Mouse (Mus musculus): ENCODE results near the gene Gm14403.
"Not testable (repeated sequence)": the region's sequence is repeated elsewhere in the genome, so short reads cannot be mapped to it uniquely, and the experiment has no call there.

Gm14403 gene

DNA sequence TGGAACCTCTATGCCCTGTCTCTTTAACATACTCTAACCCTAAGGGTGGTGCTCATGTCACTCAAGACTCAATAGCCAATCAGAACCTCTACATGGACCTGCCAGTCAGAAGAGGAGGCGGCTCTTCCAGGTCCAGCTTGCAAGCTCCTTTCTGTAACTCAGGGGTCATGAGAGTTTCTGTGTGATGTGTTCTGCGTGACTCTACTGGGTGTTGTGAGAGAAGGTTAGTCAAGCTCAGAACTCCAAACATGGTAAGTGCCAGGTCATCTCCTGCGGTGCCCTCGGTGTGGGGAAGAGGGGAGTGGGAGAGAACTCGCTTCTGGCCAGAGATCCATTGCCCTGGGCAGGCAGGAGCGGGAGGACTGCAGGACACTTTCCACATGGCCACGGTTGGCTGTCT is at the start of gene Gm14403:
Gm14403 (plus strand) TSS at position 149 of the 400 bp plus-strand sequence.
- peak; percentile 19 for DNase-seq (ENCODE audit: low spot score)

DNA sequence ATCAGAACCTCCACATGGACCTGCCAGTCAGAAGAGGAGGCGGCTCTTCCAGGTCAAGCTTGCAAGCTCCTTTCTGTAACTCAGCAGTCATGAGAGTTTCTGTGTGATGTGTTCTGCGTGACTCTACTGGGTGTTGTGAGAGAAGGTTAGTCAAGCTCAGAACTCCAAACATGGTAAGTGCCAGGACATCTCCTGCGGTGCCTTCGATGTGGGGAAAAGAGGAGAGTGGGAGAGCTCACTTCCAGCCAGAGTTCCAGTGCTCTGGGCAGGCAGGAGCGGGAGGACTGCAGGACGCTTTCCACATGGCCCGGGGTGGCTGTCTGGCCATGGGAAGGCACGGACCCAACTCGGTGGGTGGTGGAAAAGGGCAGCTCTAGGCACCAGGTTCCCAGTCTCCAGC is 33.3 kb upstream of the Gm14403 start, which contains the start of gene Zfp970:
Zfp970 (plus strand) TSS at position 58 of the 400 bp plus-strand sequence.
- DNase-seq (ENCODE audit: low spot score) = peak; percentile 4

DNA sequence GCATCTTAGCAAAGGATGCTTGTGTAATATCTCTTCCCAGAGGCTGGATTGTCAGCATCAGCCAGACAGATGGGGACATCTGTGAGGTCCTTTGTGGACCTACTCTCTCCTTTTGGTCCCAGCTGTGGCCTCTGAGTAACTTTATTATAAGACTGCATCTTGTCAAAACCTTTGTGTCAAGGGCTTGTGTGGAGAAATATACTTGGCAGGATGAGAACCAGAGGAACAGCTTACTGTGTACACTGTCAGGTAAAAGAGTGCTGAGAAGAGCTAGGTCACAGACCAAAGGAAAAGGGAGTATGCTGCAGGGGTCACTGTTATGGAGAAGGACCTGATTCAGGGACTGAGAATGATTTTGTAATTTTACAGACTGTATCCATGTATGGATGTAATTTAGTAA is 29.8 kb upstream of the Gm14403 start:
- DNase-seq (ENCODE audit: low spot score) = not testable (repeated sequence)

DNA sequence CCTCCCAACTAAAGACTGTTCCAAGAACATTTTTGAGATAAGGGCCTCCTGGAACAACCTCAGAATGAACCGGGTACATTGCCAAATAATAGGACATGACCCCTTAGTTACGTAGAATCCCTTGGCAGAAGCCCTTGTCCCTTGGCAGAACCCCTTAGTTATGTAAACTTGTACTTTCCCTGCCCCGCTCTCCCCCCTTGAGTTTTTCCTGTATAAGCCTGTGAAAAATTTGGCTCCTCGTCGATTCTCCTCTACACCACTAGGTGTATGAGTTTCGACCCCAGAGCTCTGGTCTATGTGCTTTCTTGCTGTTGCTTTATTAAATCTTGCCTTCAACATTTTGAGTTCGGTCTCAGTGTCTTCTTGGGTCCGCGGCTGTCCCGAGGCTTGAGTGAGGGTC is 25.8 kb upstream of the Gm14403 start:
- DNase-seq (ENCODE audit: low spot score) = not testable (repeated sequence)

DNA sequence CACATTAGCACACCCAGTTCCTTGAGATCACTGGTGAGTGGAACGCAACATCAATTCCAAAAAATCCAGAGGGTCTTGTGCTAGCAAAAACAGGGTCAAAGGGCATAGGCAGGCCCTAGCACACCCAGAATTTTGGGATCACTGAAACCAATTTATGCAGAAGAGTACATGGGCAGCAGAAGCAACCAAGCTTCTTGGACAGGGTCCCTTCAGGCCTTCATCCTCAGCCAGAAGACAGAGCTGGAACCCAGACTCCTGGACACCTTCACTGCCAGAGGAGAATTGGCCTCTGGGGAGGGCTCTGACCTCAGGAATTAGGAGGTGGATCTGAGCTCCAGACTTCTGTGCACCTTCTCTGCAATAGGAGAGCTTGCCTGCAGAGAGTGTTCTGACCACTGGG is 16.0 kb upstream of the Gm14403 start:
- DNase-seq (ENCODE audit: low spot score) = not testable (repeated sequence)

DNA sequence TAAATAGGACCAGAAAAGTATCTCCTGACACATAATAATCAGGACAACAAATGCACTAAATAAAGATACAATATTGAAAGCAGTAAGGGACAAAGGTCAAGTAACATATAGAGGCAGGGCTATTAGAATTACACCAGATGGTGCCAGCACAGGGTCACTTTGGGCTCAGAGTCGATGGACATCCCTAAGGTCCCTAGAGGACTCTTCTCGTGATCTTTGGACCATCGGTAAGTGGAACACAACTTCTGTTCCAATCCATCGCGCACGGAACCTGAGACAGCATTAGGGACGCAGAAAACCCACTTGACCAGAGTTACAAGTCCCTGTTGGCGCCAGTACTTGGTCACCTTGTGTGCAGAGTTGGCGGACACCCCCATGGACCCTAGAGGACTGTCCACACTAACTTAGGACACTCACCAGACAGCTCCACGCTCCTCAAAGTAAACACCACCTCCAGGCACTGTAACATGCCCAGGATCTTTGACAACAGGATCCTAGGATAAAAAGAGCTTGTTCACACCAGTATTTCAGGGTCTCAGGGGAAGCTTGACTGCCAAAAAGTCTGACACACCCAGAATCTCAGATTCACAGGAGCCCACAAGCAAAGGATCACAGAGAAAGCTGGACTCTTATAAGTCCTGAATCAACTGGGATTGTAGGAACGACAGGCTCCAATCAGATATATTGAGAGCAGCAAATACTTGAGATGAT is 14.6 kb upstream of the Gm14403 start:
- DNase-seq (ENCODE audit: low spot score) = not testable (repeated sequence)

DNA sequence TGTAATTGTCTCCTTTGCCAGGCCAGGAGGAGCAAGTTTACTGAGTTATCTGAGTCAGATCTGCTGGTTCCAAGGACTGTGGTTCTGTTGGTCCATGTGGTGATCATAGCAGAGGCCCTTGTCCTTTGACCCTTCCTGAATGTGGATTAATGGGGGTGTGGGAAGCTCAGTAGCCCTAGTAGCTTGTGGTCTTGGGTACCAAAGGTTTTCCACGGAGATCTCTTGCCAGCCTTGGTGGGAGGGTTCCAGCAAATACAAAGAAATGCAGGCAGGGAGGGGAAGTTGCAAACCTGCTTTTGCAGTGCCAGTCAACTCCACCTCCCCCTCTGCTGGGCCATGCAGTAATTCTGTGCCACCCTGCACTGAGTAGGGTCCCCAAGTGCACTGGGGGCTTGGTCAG is 1.2 kb downstream of the Gm14403 start:
- DNase-seq (ENCODE audit: low spot score) = not testable (repeated sequence)

DNA sequence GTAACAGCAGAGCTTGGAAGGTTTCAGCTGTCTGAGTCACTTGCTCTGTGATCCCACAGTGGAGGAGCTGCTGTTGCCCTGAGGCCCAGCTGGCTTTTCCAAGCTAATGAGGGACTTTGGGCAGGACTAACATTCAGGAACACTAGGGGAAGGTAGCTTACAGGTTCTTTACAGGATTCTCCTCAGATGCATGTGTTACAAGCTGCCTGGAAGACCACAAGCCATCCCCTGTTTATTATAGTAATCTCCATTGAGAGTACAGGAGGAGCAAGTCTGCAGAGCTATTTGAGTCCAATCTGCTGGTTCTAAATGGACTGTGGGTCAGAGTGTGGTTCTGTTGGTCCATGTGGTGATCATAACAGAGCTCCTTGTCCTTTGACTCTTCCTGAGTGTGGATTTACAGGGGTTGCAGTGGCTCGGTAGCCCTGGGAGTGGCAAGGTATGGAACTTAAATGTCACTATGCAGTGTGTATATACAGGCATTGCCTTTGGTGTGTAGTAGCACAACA is 7.2 kb downstream of the Gm14403 start:
- not testable (repeated sequence) for DNase-seq (ENCODE audit: low spot score)

DNA sequence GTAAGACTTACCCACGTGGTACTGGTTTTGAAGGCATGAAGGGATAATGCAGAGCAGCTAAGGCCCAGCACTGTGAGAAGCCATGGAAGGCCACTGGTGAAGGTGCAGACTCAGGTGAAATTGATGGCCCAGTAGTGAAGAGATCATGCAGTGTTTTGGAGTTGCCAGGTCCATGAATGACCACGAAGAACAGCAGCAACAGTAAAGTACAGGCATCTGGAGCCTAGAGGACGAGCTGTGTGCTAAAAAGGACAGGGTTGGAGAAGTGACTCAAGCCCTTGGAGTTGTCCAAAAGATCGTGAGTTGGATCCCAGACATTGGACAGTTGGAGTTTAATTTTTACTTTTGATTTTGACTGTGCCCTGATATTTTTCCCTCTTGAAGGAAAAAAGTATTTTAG is 13.4 kb downstream of the Gm14403 start:
- not testable (repeated sequence) for DNase-seq (ENCODE audit: low spot score)

DNA sequence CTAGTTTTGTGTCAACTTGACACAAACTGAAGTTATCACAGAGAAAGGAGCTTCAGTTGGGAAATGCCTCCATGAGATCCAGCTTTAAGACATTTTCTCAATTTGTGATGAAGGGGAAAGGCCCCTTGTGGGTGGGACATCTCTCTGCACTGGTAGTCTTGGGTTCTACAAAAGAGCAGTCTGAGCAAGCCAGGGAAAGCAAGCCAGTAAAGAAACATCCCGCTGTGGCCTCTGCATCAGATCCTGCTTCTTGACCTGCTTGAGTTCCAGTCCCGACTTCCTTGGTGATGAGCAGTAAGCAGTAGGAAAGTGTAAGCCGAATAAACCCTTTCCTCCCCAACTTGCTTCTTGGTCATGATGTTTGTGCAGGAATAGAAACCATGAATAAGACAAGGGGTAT is 14.0 kb downstream of the Gm14403 start:
- not testable (repeated sequence) for DNase-seq (ENCODE audit: low spot score)

DNA sequence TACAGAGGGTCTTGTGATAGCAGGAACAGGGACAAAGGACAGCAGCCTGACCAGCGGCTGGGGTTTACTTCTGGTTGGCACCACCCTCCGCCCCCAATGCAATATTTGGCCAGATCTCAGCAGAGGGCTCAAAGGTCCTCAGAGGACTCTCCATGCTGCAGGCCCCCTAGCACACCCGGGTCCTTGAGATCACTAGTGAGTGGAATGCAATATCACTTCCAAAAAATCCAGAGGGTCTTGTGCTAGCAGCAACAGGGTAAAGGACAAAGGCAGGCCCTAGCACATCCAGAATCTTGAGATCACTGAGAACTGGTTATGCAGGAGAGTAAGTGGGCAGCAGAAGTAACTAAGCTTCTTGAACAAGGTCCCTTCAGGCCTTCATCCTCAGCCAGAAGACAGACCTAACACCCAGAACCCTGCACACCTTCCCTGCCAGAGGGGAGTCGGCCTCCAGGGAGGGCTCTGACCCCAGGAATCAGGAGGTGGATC is 16.0 kb downstream of the Gm14403 start:
- not testable (repeated sequence) for DNase-seq (ENCODE audit: low spot score)

DNA sequence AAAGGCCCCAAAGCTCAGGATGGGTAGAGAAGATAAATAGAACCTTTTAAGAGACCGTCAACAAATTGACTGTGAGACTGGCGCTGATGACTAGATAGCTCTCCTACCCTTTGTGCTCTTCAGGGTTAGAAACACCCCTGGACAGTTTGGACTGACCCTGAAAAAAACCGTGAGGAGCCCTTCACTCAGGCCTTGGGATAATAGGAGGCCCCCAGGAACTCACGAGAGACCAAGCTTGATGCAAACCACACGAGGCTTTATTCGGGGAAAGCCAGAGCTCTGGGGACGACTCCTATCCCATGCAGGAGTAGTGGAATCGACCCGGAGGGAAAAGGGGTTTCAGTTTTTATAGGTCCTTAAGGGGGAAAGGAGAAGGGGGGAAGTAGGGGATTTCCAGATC is 19.7 kb downstream of the Gm14403 start:
- not testable (repeated sequence) for DNase-seq (ENCODE audit: low spot score)

DNA sequence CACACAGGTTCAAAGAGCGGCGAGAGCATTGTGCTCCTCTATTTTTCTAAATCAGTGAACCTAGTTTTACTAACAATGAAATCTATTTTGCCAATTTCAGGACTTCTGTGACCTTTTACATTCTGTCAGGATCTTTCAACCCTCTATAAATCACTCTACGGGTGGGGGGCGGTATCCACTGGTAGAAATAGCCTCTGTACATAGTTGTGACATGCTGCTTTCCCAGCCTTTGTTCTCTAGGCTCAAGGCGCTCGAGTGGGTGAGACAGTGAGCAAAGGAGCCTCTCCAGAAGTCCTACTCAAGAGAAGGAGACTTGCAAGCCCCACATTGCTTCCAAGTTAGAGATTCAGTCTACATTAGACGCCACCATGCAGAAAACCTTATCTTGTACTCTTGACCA is 20.3 kb downstream of the Gm14403 start:
- DNase-seq (ENCODE audit: low spot score) = not testable (repeated sequence)

DNA sequence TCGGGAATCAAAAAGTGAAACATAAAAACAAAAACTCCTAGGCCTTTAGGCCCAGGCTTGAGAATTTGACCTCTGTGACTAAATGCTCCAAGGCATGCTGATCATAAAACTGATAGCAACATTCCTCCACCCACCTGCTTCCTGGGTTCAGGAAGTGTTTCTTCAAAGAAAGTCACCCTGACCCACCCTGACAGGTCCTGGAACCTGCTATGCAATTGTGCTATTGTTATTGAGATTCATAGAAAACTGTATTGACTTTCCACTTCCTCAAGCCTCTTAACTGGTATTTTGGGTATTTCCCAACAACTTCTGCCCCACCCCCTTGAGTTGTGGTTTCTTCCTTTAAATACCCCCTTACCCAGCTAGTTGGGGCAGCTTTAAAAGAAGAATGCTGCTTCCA is 20.9 kb downstream of the Gm14403 start:
- not testable (repeated sequence) for DNase-seq (ENCODE audit: low spot score)

DNA sequence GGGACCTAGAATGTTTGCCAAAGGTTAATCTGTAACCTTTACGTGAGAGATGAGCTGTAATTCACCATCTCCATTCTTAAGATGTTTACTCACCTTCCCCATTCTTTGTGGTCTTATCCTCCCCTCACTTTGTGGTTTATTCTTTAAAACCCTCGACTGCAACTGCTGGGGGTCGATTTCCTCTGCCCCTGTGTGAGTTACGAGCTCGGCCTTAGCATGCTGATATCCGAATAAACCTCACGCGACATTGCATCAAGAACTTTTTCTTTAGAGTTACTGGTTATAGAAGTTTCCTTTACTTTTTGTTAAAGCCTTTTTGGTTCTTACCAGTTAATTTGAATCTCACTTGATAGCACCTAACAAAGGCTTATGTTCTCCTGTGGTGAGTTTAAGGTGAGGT is 22.0 kb downstream of the Gm14403 start:
- DNase-seq (ENCODE audit: low spot score) = no peak

DNA sequence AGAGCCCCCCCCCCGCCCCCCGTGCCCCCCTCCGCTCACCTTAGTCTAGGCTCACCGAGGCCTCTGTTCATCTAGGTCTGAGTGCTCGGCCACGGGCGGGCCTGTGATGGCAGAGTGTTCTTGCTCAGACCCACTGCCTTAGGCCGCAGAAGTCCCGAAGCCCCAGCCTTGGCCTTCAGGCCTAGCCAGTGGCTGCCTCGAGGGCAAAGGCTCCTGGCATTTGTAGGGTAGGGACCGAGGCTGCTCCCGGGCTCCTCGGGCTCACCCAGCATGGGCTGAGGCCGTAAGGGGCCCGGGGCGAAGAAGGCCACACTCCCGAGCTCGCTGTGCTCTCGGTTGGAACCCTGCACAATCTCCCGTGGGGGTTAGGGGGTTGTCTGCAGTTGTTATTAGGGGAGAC is 25.0 kb downstream of the Gm14403 start:
- DNase-seq (ENCODE audit: low spot score) = no peak

DNA sequence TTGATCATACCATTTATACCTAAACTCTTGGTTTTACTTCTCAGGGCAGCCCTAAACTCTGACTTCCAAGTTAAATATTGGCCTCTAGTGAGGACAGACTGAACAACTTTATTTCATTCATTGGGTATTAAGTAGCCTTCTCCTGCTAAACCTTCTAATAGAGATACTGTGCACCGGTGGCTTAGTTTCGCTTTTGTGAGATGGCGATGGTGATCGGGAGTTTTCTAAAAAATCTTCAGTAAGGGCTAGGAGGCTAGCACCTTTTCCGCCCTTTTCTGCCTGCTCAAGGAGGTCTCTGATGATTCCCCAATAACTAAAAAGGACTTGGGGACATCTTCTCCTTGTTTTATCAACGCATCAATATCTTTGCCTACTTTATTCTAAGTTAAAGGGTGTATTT is 25.7 kb downstream of the Gm14403 start:
- not testable (repeated sequence) for DNase-seq (ENCODE audit: low spot score)

DNA sequence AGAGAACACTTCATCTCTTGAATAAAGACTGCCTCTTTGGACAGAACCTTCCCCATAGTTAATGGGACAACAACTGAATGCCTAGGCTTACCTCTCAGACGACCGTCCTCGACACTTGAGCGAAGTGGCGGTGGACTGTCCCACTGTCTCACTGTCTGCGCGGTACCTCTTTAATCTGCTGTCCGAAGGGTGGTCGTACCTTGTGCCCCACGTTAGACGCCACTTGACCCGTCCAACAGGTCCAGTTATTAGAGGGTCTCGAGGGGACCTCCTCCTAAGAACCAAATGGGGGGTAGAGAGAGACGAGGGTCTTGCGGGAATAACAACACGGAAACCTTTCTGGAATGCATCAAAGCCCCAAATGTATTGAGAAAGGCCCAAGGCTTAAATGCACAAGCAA is 26.2 kb downstream of the Gm14403 start:
- DNase-seq (ENCODE audit: low spot score) = not testable (repeated sequence)

DNA sequence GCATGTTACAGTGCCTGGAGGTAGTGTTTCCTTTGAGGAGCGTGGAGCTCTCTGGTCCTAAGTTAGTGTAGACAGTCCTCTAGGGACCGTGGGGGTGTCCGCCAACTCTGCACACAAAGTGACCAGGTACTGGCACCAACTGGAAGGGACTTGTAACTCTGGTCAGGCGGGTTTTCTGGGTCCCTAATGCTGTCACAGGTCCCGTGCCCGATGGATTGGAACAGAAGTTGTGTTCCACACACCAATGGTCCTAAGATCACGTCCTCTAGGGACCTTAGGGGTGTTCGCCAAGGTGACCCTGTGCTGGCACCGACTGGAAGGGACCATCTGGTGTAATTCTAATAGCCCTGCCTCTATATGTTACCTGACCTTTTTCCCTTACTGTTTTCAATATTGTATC is 37.9 kb downstream of the Gm14403 start:
- no peak for DNase-seq (ENCODE audit: low spot score)

DNA sequence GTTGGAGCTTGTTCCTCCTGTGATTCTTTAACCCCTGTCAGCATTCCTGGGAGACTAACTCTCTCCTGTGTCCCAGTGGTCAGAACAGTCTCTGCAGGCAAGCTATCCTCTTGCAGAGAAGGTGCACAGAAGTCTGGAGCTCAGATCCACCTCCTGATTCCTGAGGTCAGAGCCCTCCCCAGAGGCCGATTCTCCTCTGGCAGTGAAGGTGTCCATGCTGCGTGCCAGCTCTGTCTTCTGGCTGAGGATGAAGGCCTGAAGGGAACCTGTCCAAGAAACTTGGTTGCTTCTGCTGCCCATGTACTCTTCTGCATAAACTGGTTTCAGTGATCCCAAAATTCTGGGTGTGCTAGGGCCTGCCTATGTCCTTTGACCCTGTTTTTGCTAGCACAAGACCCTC is 39.1 kb downstream of the Gm14403 start:
- not testable (repeated sequence) for DNase-seq (ENCODE audit: low spot score)

DNA sequence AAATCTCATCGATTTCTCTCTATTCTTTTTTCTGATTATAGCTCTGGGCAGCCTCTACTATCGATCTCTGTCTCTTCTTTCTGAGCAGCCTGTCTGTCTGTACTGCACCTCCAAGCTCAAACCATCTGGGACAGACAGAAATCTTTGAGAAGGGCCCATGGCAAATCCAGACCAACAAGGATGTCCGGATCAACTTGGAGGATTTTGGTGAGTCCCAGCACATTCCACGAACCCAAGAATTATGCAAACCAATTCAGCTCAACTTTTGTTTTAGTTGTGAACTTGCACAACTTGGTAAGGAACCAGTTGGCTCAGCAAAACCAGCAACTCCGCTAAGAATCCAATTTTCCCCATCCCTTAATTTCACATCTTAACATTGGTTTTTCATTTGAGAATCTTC is 39.7 kb downstream of the Gm14403 start:
- not testable (repeated sequence) for DNase-seq (ENCODE audit: low spot score)

DNA sequence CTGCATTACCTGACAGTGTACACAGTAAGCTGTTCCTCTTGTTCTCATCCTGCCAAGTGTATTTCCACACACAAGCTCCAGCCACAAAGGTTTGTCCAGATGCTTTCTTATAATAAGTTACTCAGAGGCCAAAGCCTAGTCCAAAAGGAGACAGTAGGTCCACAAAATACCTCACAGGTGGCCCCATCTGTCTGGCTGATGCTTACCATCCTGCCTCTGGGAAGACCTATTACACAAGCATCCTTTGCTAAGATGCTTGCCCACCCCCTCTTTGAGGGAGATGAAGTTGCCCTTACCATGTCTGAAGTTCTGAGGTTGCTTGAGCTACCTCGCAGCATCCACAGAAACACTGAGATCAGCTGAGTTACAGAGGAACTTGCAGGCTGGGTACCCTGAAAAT is 57.2 kb downstream of the Gm14403 start:
- not testable (repeated sequence) for DNase-seq (ENCODE audit: low spot score)

Measured in embryo, embryonic 10 days (tissue).